Mouse (Mus musculus): ENCODE data around the gene Kiz.

The Kiz gene

GRCm38 (mm10) chr2:146975024-146975423, 119.4 kb downstream of the Kiz start:
- in situ Hi-C loops (cut with MboI, MseI), result loop anchor here in 1 of 2 experiments (25.0 kb wide), 1 partner anchor 762 kb away; no protein-coding TSS in a partner anchor

- in situ Hi-C loops (cut with MboI, MseI), result loop anchor here in 1 of 2 experiments (25.0 kb wide), 1 partner anchor 762 kb away; no protein-coding TSS in a partner anchor
Measured at GRCm38 (mm10) chr2:146975453-146976028, 119.9 kb downstream of the Kiz start.

- in situ Hi-C loops (cut with MboI, MseI), result loop anchor here in 1 of 2 experiments (25.0 kb wide), 1 partner anchor 755 kb away; no protein-coding TSS in a partner anchor
Measured at GRCm38 (mm10) chr2:146982786-146983185, 127.1 kb downstream of the Kiz start.

GRCm38 (mm10) chr2:146984831-146985230, 129.2 kb downstream of the Kiz start:
- in situ Hi-C loops (cut with MboI, MseI), result loop anchor here in 1 of 2 experiments (25.0 kb wide), 1 partner anchor 752 kb away; no protein-coding TSS in a partner anchor

GRCm38 (mm10) chr2:146985807-146986206, 130.1 kb downstream of the Kiz start:
- in situ Hi-C loops (cut with MboI, MseI), result loop anchor here in 1 of 2 experiments (25.0 kb wide), 1 partner anchor 751 kb away; no protein-coding TSS in a partner anchor

GRCm38 (mm10) chr2:146986429-146986828, 130.8 kb downstream of the Kiz start:
- in situ Hi-C loops (cut with MboI, MseI), result loop anchor here in 1 of 2 experiments (25.0 kb wide), 1 partner anchor 751 kb away; no protein-coding TSS in a partner anchor

GRCm38 (mm10) chr2:147007265-147007664, 151.6 kb downstream of the Kiz start:
- in situ Hi-C loops (cut with MboI, MseI), result loop anchor here in 1 of 2 experiments (25.0 kb wide), 1 partner anchor 1680 kb away; the partner anchor contains the start of gene Gzf1

- in situ Hi-C loops (cut with MboI, MseI), result loop anchor here in 1 of 2 experiments (25.0 kb wide), 1 partner anchor 1678 kb away; the partner anchor contains the start of gene Gzf1
Measured at GRCm38 (mm10) chr2:147009084-147009483, 153.4 kb downstream of the Kiz start.

GRCm38 (mm10) chr2:147010141-147010540, 154.5 kb downstream of the Kiz start:
- in situ Hi-C loops (cut with MboI, MseI), result loop anchor here (10.0 to 25.0 kb wide), 2 partner anchors 65 to 1677 kb away; partner anchors contain the start of gene Gzf1 (in 1 of the 2)

- in situ Hi-C loops (cut with MboI, MseI), result loop anchor here (10.0 to 25.0 kb wide), 2 partner anchors 64 to 1676 kb away; partner anchors contain the start of gene Gzf1 (in 1 of the 2)
Measured at GRCm38 (mm10) chr2:147010952-147011351, 155.3 kb downstream of the Kiz start.

- in situ Hi-C loops (cut with MboI, MseI), result loop anchor here (10.0 to 25.0 kb wide), 2 partner anchors 63 to 1676 kb away; partner anchors contain the start of gene Gzf1 (in 1 of the 2)
Measured at GRCm38 (mm10) chr2:147011474-147012140, 155.9 kb downstream of the Kiz start.

GRCm38 (mm10) chr2:147012141-147012622, 156.5 kb downstream of the Kiz start:
- in situ Hi-C loops (cut with MboI, MseI), result loop anchor here (10.0 to 25.0 kb wide), 2 partner anchors 63 to 1675 kb away; partner anchors contain the start of gene Gzf1 (in 1 of the 2)

GRCm38 (mm10) chr2:147012623-147013184, 157.0 kb downstream of the Kiz start, which contains the start of gene Xrn2:
Xrn2 (plus strand) TSS chr2:147012996.
- in situ Hi-C loops (cut with MboI, MseI), result loop anchor here (10.0 to 25.0 kb wide), 2 partner anchors 62 to 1675 kb away; partner anchors contain the start of gene Gzf1 (in 1 of the 2)

GRCm38 (mm10) chr2:147013194-147013969, 157.7 kb downstream of the Kiz start:
- in situ Hi-C loops (cut with MboI, MseI), result loop anchor here (10.0 to 25.0 kb wide), 2 partner anchors 61 to 1674 kb away; partner anchors contain the start of gene Gzf1 (in 1 of the 2)

- in situ Hi-C loops (cut with MboI, MseI), result loop anchor here (10.0 to 25.0 kb wide), 2 partner anchors 61 to 1673 kb away; partner anchors contain the start of gene Gzf1 (in 1 of the 2)
Measured at GRCm38 (mm10) chr2:147014101-147014886, 158.6 kb downstream of the Kiz start.
